Mouse (Mus musculus) heart, postnatal 4 days (tissue): ENCODE data around the gene Maml1. TPM values are rescaled to one million over a fixed set of nuclear protein-coding genes. Genes with fewer than 3 reads are reported as not detected.

Source experiments
- DNase-seq: peaks from one replicate; pipeline ENCODE4 v3.0.0; 2021
- total RNA-seq, 2 experiments: library from RNA; stranded (reverse); gene quantifications; 2 replicates each; pipeline ENCODE4 v1.2.3; 2021

Maml1 gene
- total RNA-seq, 2 experiments from 2014 or later, result 19.6 to 20.2 TPM

- DNase-seq, result no peak
Observed at GRCm38 (mm10) chr11:50279005-50279404, 13.1 kb downstream of the Maml1 start.

- DNase-seq, result no peak
Observed at GRCm38 (mm10) chr11:50277706-50278105, 14.4 kb downstream of the Maml1 start.

DNA sequence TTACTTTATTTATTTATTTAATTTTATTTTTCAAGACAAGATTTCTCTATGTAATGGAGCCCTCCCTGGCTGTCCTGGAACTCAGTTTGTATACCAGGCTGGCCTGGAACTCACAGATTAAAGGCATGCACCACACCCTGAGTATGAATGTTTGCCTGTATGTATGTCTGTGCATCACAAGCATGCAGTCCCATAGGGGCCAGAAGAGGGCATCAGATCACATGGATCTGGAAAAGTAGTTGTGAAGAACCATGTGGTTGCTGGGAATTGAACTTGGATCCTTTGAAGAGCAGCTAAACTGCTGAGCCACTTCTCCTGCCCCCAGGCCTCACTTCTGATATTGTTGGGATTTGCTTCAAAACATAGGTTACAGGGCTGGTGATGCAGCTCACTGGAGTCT is 15.1 kb downstream of the Maml1 start:
- DNase-seq, result no peak

DNA sequence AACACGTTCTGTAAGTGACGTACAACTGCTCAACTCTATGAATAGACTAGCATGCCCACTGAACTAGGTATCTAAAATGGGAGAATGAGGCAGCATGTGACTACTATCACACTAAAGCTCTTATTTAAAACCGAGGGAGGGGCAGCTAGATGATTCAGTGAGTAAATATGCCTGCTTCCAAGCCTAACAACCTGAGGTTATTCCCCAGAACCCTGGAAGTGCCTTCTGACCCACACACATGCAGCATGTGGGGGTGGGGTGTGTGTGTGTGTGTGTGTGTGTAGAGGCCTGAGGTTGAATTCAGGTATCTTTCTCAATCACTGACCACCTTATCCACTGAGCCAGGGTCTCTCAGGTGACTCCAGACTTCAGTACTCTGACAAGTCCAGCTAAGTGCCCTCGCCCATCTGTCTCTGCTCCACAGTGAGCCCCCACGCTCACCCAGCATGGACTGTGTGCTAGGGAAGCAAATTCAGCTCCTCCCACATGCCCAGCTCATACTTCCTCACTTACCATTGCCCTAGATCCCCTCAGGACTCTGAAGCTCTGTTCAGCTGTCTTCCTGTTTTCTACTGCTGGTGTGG is 16.5 kb downstream of the Maml1 start:
- DNase-seq, result no peak

DNA sequence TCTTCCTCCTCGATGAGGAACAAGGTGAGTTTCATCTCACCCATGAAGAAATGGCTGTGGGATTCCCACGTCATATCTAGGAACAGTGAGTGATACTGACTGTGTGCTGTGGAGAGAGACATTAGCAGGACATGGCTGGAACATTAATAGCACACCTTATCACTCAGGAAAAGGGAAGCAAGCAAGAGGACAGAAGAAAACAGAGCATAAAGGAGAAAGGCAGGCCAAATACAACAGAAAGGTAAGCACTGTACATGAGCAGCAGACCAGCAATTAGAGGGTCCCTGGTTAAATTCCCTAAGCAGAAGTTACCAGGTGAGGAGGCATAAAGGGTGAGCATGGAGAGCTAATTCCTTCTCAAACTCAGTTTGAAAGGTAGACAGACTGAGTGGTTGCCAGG is 17.0 kb downstream of the Maml1 start:
- no peak for DNase-seq

GRCm38 (mm10) chr11:50272819-50273218 is 19.3 kb downstream of the Maml1 start:
- DNase-seq, result no peak

GRCm38 (mm10) chr11:50269885-50270284 is 22.2 kb downstream of the Maml1 start:
- DNase-seq, result no peak

DNA sequence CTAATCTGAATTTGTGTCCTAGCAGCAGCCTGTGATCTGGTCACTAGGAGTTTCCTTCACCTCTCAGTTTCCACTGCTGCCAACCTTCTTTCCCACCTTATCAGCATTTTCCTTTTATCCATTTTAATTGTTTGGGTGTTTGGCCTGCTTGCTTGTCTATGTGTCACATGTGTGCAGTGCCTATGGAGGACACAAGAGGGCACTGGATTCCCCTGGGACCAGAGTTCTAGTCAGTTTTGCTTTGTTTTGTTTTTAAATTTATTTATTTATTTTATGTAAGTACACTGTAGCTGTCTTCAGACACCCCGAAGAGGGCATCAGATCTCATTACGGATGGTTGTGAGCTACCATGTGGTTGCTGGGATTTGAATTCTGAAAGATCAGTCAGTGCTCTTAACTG is 22.9 kb downstream of the Maml1 start:
- DNase-seq, result peak; percentile 54

DNA sequence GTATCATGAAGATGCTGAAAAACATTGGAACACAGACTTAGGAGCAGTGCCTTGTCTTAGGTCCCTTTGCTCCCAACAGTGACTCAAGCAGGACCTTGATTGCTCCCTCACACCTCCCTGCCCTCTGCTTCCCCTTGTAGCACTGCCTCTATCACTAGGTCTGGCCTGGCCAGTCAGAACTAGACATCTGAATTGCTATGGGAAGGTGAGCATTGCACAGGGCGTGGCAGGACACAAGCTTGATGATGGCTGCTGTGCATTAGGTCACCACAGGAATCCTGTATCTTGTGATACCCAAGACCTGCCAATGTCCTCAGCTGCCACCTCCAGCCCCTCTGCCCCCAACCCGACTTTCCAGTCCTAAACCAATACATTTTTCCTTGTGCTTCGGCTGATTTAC is 25.1 kb downstream of the Maml1 start:
- DNase-seq, result no peak

DNA sequence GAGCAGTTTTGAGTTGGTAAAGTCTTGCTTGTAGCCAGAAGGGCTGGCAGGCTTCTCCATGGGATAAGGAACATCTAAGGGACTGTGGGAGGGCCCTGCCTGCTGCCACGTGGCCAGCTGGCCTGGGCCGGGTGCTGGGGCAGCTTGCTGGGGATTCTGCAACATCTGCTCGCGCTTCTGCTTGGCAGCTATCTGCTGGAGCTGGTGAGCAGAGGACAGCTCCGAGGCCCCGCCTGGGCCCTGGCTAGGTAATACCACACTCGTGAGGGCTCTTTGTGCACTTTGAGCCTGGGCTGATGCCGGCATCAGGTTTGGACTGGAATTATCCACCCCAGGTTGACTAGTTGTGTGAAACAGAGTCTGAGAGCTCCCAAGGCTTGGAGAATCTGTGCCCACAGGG is 26.2 kb downstream of the Maml1 start:
- no peak for DNase-seq

DNA sequence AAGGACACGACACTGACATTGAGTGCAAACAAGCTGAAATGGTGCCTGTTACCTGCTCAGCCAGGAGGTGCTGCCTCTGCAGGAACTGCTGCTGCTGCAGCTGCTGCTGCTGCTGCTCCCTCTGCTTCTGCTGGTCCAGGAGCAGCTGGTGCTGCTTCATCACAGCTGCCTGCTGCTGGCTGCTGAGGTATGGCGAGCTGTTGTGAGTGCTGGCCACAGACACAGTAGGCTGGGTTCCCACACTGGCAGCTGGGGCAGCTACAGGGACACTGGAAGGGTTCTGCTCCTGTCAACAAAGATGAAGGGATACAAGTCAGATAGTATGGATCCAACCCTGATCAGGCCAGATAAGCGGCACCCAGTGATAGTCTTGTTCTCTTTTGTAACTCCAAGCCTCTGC is 28.9 kb downstream of the Maml1 start:
- DNase-seq, result no peak

DNA sequence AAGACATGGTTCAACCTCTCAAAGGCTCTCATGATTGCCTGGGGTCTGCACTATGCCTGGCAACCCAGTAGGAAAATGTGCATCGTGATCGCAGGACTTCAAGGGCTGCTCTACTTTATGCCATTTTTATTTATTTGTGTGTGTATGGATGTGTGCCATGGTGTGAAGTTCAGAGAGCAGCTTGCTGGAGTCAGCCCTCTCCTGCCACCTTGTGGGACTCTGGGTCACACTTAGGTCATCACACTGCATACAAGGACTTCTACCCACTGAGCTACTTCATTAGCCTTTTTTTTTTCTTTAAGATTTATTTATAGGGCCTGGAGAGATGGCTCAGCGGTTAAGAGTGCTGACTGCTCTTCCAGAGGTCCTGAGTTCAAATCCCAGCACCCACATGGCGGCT is 30.1 kb downstream of the Maml1 start:
- peak; percentile 43 for DNase-seq

DNA sequence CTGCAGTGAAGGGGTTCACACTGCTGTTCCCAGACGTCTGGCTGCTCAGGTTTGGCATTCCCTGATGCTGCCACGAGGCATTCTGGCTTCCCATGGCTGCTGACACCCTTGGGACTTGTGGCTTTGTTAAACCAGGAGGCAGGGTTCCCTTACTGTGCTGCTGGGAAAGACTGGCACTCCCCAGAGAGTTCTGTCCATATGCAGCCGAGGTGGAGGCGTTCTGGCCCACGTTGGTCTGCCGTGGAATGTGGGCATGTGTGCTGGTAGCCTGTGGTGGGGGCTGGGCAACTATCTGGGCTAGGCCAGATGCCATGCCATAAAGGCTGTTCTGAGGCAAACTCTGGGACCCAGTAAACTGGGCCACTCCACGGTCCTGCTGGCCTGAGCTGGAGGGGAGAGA is 33.8 kb downstream of the Maml1 start:
- no peak for DNase-seq

GRCm38 (mm10) chr11:50256615-50257014 is 35.5 kb downstream of the Maml1 start:
- DNase-seq, result no peak

DNA sequence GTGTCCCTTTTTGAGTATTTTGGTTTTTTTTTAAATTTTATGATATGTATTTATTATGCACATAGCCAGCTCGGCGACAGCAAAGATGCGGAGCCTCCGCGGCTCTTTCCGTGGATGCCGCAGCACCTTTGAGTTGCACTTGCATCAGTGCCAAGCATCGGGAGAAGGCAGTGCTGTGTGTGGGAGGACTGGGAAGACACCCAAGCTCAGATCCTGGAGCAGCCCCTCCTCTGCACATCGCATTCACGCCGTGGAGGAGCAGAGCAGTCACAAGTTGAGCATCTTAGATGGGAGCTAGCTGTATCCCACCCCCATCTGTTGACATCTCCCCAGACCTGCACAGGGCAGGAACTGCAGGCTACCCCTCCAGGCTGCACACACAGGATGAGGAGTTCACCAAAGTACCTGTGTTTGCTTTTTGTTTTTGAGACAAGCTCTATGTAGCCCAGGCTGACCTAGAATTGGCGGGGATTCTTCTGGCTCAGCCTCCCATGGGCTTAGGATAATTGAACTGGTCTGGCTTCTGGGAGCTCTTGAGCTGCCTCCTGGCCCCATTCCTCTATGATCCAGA is 38.0 kb downstream of the Maml1 start:
- peak; percentile 44 for DNase-seq

- no peak for DNase-seq
Observed at GRCm38 (mm10) chr11:50253393-50253792, 38.7 kb downstream of the Maml1 start.

GRCm38 (mm10) chr11:50252684-50253265 is 39.3 kb downstream of the Maml1 start:
- no peak for DNase-seq

- peak; percentile 39 for DNase-seq
Observed at GRCm38 (mm10) chr11:50252166-50252565, 39.9 kb downstream of the Maml1 start.

DNA sequence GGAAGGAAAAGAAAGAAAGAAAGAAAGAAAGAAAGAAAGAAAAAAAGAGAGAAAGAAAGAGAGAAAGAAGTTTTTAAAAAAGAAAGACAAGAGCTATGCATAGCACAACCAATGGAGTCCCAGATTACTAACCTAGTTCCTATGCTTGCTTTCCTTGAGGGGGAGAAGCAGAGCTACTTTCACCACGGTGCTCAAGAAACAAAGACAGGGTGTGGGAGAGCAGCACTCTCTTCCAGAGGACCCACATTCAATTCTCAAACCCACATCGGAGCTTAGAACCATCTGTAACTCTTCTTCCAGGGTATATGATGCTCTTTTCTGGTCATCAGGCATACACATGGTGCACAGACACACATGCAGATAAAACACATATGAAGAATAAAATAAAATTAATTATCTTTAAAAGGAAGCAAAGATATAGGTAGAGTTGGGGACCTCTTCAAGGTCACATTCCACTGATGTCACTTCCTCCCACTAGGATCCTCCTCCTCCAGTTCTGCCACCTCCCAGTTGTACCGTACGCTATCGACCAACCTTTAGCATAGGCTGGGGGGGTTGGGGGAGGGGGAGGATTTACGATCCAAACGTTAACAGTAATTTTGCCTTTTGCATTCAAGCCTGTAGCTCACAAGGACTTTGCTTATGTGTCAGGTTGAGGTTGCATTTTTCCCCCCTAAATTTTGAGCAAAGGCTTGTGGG is 43.5 kb downstream of the Maml1 start:
- DNase-seq, result no peak

GRCm38 (mm10) chr11:50245269-50245668 is 46.8 kb downstream of the Maml1 start:
- no peak for DNase-seq

GRCm38 (mm10) chr11:50243926-50244325 is 48.2 kb downstream of the Maml1 start:
- DNase-seq, result no peak

GRCm38 (mm10) chr11:50240235-50240911 is 51.7 kb downstream of the Maml1 start:
- DNase-seq, result no peak
